Mouse (Mus musculus) splenic B cell, adult 2 months (primary cell): ENCODE data around the gene Sag.

Source experiments
- DNase-seq: peaks from one replicate; pipeline ENCODE4 v3.0.0-alpha.2; 2011; ENCODE audit warnings: low read depth, low spot score
- H3K27me3 ChIP-seq: 2 replicates; pipeline ENCODE4 v1.6.1; 2012; ENCODE audit warnings: mild to moderate bottlenecking, low read length, moderate library complexity, mixed read lengths; ENCODE audit not compliant: control insufficient read depth, poor library complexity, insufficient read depth, severe bottlenecking
- H3K36me3 ChIP-seq: 2 replicates; pipeline ENCODE4 v1.6.1; 2012; ENCODE audit warnings: mild to moderate bottlenecking, low read length, moderate library complexity, mixed read lengths; ENCODE audit not compliant: control insufficient read depth, poor library complexity, insufficient read depth, severe bottlenecking

Sag gene

DNA sequence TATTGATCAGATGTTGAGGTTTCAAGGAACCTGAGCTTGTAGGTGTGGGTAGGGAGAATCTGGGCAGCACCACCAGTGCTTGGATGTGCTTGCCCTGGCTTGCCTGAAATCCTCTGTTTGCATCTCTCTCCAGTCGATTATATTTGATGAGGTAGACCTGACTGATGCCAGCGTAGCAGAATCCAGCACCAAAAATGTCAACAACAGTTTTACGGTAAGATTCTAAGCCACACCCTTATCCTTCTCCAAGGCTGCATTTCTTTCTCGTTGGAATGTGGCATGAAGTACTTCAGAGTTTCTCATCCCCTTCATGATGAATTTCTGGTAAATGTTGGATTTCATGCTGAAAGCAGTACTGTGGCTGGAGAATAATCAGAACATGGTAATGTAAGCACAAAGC, 78.2 kb downstream of the Sag start:
- no peaks in the 10 kb centered on the region for H3K27me3 ChIP-seq
- DNase-seq: no peak
- peaks cover 3% of the 10 kb centered on the region for H3K36me3 ChIP-seq

DNA sequence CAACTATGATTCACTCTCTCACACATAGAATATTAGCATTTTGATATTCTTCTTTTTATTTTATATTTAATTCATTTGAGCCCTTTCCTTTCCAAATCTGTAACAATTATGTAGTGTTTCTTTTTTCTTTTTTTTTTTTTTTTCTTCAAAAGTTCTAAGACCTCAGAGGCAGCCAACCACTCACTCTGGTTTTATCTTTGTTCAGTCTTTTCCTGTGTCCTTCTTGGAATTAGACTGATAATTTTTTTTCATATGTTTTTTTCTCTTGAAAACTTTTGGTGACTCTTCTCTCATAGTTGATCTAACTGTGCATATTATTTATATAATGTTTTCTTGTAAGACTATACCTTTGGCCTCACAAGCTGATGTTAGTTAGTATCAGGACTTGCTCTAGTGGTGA, 79.1 kb downstream of the Sag start:
- DNase-seq: no peak
- no peaks in the 10 kb centered on the region for H3K27me3 ChIP-seq
- H3K36me3 ChIP-seq: peaks cover 3% of the 10 kb centered on the region

DNA sequence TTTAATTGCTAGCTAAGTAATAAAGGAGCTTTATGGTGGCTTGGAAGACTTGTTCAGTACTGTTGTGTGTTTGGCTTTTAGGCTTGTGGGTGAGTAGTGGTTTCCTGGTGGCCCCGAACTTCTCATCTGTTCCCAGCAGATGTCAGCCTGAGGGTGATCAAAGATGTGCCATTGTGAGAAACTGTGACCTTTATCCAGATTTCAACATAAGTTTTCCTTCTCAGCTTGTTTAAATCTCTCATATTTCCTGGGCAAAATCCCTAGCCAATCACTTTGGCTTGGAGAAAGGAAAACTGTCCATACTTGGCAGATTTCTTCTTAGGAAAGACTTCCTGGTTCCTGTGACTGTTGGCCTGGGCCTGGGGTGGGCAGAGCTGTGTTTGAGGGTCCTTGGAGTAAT, 87.5 kb downstream of the Sag start:
- DNase-seq: no peak
- Histone ChIP-seq H3K27me3 (no peaks in the 10 kb centered on the region), H3K36me3 (peaks cover 7% of the 10 kb centered on the region)

DNA sequence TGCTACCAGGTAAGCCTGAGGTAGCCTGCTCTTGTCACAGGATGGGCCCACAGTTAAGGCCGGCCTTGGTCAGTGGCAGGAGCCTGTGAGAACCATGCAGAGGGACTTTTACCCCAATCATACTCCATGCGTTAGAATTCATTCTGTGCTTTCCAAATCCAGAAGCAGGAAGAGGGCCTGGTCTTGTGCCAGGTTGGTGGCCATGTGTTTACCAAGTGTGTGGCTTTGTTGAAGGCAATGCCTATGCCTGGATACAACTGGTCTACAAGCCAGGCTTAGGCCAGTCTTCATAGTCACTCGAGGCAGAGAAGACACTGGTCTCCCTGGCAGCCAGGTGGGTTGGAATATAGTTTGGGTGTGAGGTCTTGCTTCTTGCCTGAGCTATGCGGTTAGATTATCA, 88.2 kb downstream of the Sag start:
- H3K27me3 ChIP-seq: no peaks in the 10 kb centered on the region
- no peak for DNase-seq
- H3K36me3 ChIP-seq: peaks cover 8% of the 10 kb centered on the region

DNA sequence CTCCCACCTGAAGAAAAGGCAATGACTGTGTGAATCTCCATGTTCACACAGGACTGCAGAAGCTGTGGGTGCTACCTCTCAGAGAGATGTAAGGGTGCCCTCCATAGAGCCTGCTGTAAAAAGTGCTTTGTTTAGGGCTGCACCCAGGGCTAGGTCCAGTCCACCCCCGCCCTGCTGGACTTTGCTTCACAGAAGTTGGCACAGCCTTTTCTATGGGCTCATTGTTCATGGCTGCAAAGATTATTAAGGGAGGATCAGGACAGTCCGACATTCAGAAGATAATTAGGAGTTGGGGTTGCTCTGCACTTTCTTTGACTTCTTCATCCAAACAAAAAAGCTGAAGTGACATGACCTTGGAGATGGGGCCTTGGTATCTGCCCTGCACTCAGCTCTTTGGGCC, 89.0 kb downstream of the Sag start:
- no peaks in the 10 kb centered on the region for H3K27me3 ChIP-seq
- no peak for DNase-seq
- H3K36me3 ChIP-seq: peaks cover 8% of the 10 kb centered on the region

- no peak for DNase-seq
- H3K27me3 ChIP-seq: no peaks in the 10 kb centered on the region
- peaks cover 12% of the 10 kb centered on the region for H3K36me3 ChIP-seq
Observed at GRCm38 (mm10) chr1:87893414-87893813, 89.9 kb downstream of the Sag start.
